Mouse (Mus musculus): ENCODE data around the gene Klhl31. TPM values are rescaled to one million over a fixed set of nuclear protein-coding genes. Genes with fewer than 3 reads are reported as not detected.

Gene Klhl31
- polyA plus RNA-seq, 1 experiment: not detected

DNA sequence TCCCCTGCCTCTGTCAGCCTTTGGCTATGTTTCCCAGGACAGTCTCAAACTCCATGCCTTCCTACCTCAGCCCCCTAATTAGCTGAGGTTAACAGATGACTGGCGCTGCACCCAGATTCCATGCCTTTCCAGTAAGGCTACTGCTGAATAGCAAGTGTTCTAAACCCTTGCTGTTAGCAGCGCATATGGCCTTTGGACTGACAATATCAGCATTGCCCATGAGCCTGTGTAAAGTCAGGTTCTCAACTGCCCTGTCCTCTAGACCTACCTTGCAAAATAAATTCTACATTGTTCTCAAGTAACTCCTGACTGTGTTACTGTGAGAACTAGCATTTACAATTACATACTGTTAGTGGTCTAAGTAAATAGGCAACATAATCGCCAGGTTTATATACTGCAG is 3.9 kb upstream of the Klhl31 start:
- H3K4me1 ChIP-seq (ENCODE audit: control insufficient read depth, insufficient read depth, low read length): no peaks in the 10 kb centered on the region; the same call in 1 of the 2 replicates
- no peak for TF ChIP-seq POLR2A (IDR thresholded peaks at IDR 0.05; ENCODE audit: insufficient read depth, low read depth, low read length)
- TF ChIP-seq CTCF (IDR thresholded peaks at IDR 0.05; ENCODE audit: insufficient read depth, low read depth, low read length): no peak
- no peak overlapping the region for H3K4me3 ChIP-seq (ENCODE audit: insufficient read depth, low read depth, low read length)
- H3K27ac ChIP-seq (ENCODE audit: insufficient read depth, low read depth, low read length): no peak overlapping the region
- 74% methylated on average over 3 of the region's 3 CpGs for WGBS

GRCm38 (mm10) chr9:77636003-77636402 is 297 bp upstream of the Klhl31 start:
- WGBS: 91% methylated on average over 5 of the region's 5 CpGs
- no peak overlapping the region for H3K4me3 ChIP-seq (ENCODE audit: insufficient read depth, low read depth, low read length)
- H3K27ac ChIP-seq (ENCODE audit: insufficient read depth, low read depth, low read length): no peak overlapping the region
- TF ChIP-seq POLR2A (IDR thresholded peaks at IDR 0.05; ENCODE audit: insufficient read depth, low read depth, low read length): no peak
- no peak for TF ChIP-seq CTCF (IDR thresholded peaks at IDR 0.05; ENCODE audit: insufficient read depth, low read depth, low read length)
- no peaks in the 10 kb centered on the region; the same call in 1 of the 2 replicates for H3K4me1 ChIP-seq (ENCODE audit: control insufficient read depth, insufficient read depth, low read length)

- no peaks in the 10 kb centered on the region; the same call in 1 of the 2 replicates for H3K4me1 ChIP-seq (ENCODE audit: control insufficient read depth, insufficient read depth, low read length)
- no peak overlapping the region for H3K27ac ChIP-seq (ENCODE audit: insufficient read depth, low read depth, low read length)
- H3K4me3 ChIP-seq (ENCODE audit: insufficient read depth, low read depth, low read length): no peak overlapping the region
- WGBS: 94% methylated on average over 10 of the region's 10 CpGs
- TF ChIP-seq CTCF (IDR thresholded peaks at IDR 0.05; ENCODE audit: insufficient read depth, low read depth, low read length) (no peak), POLR2A (IDR thresholded peaks at IDR 0.05; ENCODE audit: insufficient read depth, low read depth, low read length) (no peak)
Measured at GRCm38 (mm10) chr9:77637357-77637756, 1.1 kb downstream of the Klhl31 start.

- Histone ChIP-seq H3K27ac (ENCODE audit: insufficient read depth, low read depth, low read length) (no peak overlapping the region), H3K4me3 (ENCODE audit: insufficient read depth, low read depth, low read length) (no peak overlapping the region), H3K4me1 (ENCODE audit: control insufficient read depth, insufficient read depth, low read length) (no peaks in the 10 kb centered on the region)
- TF ChIP-seq CTCF (IDR thresholded peaks at IDR 0.05; ENCODE audit: insufficient read depth, low read depth, low read length) (no peak), POLR2A (IDR thresholded peaks at IDR 0.05; ENCODE audit: insufficient read depth, low read depth, low read length) (no peak)
- 69% methylated on average over 2 of the region's 2 CpGs for WGBS
Measured at GRCm38 (mm10) chr9:77645176-77645575, 8.9 kb downstream of the Klhl31 start.

GRCm38 (mm10) chr9:77651847-77652246 is 15.5 kb downstream of the Klhl31 start:
- Histone ChIP-seq H3K4me3 (ENCODE audit: insufficient read depth, low read depth, low read length) (no peak overlapping the region), H3K27ac (ENCODE audit: insufficient read depth, low read depth, low read length) (no peak overlapping the region), H3K4me1 (ENCODE audit: control insufficient read depth, insufficient read depth, low read length) (peaks cover 8% of the 10 kb centered on the region)
- TF ChIP-seq CTCF (IDR thresholded peaks at IDR 0.05; ENCODE audit: insufficient read depth, low read depth, low read length) (no peak), POLR2A (IDR thresholded peaks at IDR 0.05; ENCODE audit: insufficient read depth, low read depth, low read length) (no peak)
- 68% methylated on average over 7 of the region's 7 CpGs for WGBS

- H3K4me3 ChIP-seq (ENCODE audit: insufficient read depth, low read depth, low read length): no peak overlapping the region
- peaks cover 8% of the 10 kb centered on the region for H3K4me1 ChIP-seq (ENCODE audit: control insufficient read depth, insufficient read depth, low read length)
- TF ChIP-seq CTCF (IDR thresholded peaks at IDR 0.05; ENCODE audit: insufficient read depth, low read depth, low read length) (no peak), POLR2A (IDR thresholded peaks at IDR 0.05; ENCODE audit: insufficient read depth, low read depth, low read length) (no peak)
- H3K27ac ChIP-seq (ENCODE audit: insufficient read depth, low read depth, low read length): no peak overlapping the region
- 94% methylated on average over 3 of the region's 3 CpGs for WGBS
Measured at GRCm38 (mm10) chr9:77653907-77654306, 17.6 kb downstream of the Klhl31 start.

GRCm38 (mm10) chr9:77655181-77655934 is 19.1 kb downstream of the Klhl31 start:
- H3K27ac ChIP-seq (ENCODE audit: insufficient read depth, low read depth, low read length): no peak overlapping the region
- under 1% methylated on average over 85 of the region's 85 CpGs for WGBS

GRCm38 (mm10) chr9:77655935-77656288 is 19.6 kb downstream of the Klhl31 start:
- H3K4me3 ChIP-seq (ENCODE audit: insufficient read depth, low read depth, low read length): peak overlapping the region; percentile 47
- TF ChIP-seq POLR2A (IDR thresholded peaks at IDR 0.05; ENCODE audit: insufficient read depth, low read depth, low read length): no peak
- TF ChIP-seq CTCF (IDR thresholded peaks at IDR 0.05; ENCODE audit: insufficient read depth, low read depth, low read length): no peak
- under 1% methylated on average over 7 of the region's 7 CpGs for WGBS
- no peak overlapping the region for H3K27ac ChIP-seq (ENCODE audit: insufficient read depth, low read depth, low read length)
- H3K4me1 ChIP-seq (ENCODE audit: control insufficient read depth, insufficient read depth, low read length): peaks cover 8% of the 10 kb centered on the region

More at GRCm38 (mm10) chr9:77655181-77655934, 19.1 kb downstream of the Klhl31 start:
- TF ChIP-seq CTCF (IDR thresholded peaks at IDR 0.05; ENCODE audit: insufficient read depth, low read depth, low read length): no peak; the same call in 1 of the 2 replicates
- TF ChIP-seq POLR2A (IDR thresholded peaks at IDR 0.05; ENCODE audit: insufficient read depth, low read depth, low read length): no peak
- H3K4me1 ChIP-seq (ENCODE audit: control insufficient read depth, insufficient read depth, low read length): peaks cover 8% of the 10 kb centered on the region
- peak overlapping the region; percentile 47 for H3K4me3 ChIP-seq (ENCODE audit: insufficient read depth, low read depth, low read length)

GRCm38 (mm10) chr9:77662917-77663316 is 26.6 kb downstream of the Klhl31 start:
- WGBS: 64% methylated on average over 3 of the region's 3 CpGs
- Histone ChIP-seq H3K4me3 (ENCODE audit: insufficient read depth, low read depth, low read length) (no peak overlapping the region), H3K4me1 (ENCODE audit: control insufficient read depth, insufficient read depth, low read length) (no peaks in the 10 kb centered on the region), H3K27ac (ENCODE audit: insufficient read depth, low read depth, low read length) (no peak overlapping the region)
- TF ChIP-seq POLR2A (IDR thresholded peaks at IDR 0.05; ENCODE audit: insufficient read depth, low read depth, low read length) (no peak), CTCF (IDR thresholded peaks at IDR 0.05; ENCODE audit: insufficient read depth, low read depth, low read length) (no peak)
